Mouse (Mus musculus): ENCODE data around the gene Top2b. TPM values are rescaled to one million over a fixed set of nuclear protein-coding genes. Genes with fewer than 3 reads are reported as not detected.

The Top2b gene
- total RNA-seq, 2 experiments from 2014 or later: 92.7 to 96.3 TPM

DNA sequence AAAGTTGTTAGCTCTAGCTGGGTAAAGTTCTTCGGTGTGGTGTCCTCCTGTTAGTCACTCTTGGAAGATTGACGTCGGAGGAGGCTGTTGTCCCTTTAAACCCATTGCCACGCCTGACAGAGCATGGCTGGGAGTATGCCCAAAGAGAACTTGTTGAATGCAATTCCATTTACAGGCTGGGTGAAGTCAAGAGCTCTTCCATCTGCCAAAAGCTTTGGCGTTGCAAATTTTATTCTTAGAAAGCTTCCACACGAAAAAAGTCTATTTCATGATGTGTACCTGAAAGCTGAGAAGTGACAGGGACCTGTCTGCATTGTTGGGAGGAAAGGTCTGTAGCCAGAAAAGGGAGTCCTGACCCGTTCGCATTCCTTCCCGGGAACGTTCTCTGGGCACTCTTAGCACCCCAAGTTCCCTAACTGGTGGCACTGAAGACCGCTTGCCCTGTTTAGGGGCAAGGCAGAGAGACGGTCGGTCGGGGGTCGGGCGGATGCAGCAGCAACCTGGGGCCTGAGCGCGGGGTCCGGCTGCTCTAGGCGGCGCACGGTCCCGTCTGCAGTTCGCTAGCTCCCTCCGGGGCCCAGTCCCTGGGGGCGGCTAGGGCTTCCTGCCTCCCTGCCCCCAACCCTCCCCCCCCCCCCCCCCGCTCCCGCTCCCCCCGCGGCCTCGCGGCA, 683 bp upstream of the Top2b start:
- TF ChIP-seq CTCF (IDR thresholded peaks at IDR 0.05): no peak
- intact Hi-C loops (cut with DNase I): loop anchor here (2.0 to 5.0 kb wide), 2 partner anchors 47 to 115 kb away; partner anchors contain the start of genes Ngly1 and Oxsm
- DNase-seq (ENCODE audit: extremely low spot score in 1 of 2, low spot score in 2 of 2): peak in 1 of 2 experiments; percentile 62
- peak overlapping the region; percentile 100 for H3K27ac ChIP-seq
- peak overlapping the region; percentile 86 for H3K4me3 ChIP-seq

DNA sequence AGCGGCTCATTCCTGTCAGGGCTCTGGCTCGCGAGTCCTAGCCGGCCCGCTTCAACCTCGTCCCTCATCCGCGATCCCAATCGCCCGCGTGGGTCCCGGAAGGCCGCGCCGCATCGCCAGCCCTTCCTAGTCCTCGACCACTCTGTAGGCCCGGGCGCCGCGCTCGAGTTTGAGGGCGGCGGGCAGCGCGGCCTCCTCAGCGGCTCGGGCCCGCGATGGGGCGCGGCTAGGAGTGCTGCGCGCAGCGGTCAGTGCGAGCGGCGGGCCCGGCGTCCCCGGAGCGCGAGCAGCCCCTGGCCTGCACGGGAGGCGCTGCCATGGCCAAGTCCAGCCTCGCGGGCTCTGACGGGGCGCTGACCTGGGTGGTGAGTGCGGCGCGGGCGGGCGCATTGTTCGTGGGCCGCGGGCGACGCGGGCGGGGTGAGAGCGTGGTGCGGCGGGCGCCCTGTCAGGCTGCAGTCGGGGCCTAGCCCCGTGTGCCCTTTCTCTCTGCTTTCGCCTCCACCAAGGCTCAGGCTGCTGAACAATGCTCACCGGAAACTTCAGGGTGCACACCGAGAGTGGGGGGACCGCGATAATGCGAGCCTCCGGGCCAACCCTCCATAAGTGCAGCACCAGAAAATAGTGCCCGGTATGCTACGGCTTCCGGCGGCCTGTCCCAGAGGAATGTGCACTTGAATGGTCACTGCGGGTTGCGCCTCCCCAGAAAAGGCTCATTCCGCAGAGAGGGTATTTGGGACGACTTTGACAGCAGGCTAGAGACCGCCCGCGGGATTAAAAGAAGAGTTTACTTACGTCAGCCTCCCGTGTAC, 589 bp downstream of the Top2b start:
- peak; percentile 58 to 71 for DNase-seq (ENCODE audit: extremely low spot score in 1 of 2, low spot score in 2 of 2)
- no peak for TF ChIP-seq CTCF (IDR thresholded peaks at IDR 0.05)
- H3K27ac ChIP-seq: peak overlapping the region; percentile 100
- intact Hi-C loops (cut with DNase I): loop anchor here (2.0 to 5.0 kb wide), 2 partner anchors 73 to 117 kb away; partner anchors contain the start of genes Ngly1 and Oxsm
- peak overlapping the region; percentile 86 for H3K4me3 ChIP-seq

DNA sequence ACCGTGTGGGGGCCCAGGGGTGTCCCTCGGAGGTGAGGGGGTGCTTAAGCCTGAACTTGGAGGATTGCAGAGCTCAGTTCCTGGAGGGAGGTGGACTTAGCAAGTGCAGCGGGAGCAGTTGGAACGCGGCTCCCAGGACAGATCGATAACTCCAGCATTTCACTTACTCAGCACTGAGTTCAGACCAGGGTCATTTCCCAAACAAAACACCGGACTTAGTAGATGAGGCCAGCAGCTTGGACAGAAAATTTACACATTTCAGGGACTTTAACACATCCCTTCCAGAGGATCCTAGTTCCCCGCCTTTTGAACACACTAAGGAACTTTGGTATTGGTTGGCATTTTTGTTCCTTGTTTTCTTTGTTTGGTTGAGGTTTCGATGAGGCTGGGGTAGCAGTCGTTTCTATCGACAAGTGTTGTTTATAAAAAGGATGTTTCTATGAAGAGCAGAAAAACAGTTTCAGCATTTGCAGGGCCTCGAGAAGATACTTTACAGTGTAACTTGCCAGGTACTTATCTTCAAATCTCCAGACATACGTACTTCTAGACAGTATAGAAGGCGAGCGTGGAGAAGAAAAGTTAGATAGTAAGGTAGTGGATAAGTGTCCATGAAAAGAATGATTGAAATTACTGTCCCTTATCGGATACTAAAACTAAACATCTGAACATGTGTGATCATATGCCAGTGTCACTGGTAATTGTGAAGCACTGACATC, 1.4 kb downstream of the Top2b start:
- intact Hi-C loops (cut with DNase I): loop anchor here (5.0 kb wide), 1 partner anchor 74 kb away; no protein-coding TSS in a partner anchor
- no peak for TF ChIP-seq CTCF (IDR thresholded peaks at IDR 0.05)
- Histone ChIP-seq H3K27ac (peak overlapping the region; percentile 100), H3K4me3 (peak overlapping the region; percentile 86)
- DNase-seq (ENCODE audit: extremely low spot score in 1 of 2, low spot score in 2 of 2): no peak

DNA sequence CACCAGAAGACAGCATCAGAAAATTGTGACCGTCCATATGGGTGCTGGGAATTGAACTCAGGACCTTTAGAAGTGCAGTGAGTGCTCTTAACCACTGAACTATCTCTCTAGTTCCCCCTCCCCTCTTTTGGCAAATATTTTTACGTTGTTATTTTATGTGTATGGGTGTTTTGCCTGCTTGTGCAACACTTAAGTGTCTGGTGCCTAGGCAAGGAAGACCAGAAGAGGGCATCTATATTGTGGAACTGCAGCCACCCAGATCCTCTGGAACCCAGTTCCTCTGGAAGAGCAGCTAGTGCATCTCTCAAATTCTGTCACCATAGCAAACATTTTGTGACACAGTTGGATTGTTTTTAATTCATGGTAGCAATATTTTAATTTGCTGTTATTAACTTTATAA, 2.0 kb downstream of the Top2b start:
- H3K27ac ChIP-seq: no peak overlapping the region
- intact Hi-C loops (cut with DNase I): loop anchor here (5.0 kb wide), 1 partner anchor 75 kb away; no protein-coding TSS in a partner anchor
- TF ChIP-seq CTCF (IDR thresholded peaks at IDR 0.05): no peak; the same call in 1 of the 2 replicates
- peak overlapping the region; percentile 86 for H3K4me3 ChIP-seq
- DNase-seq (ENCODE audit: extremely low spot score in 1 of 2, low spot score in 2 of 2): no peak

DNA sequence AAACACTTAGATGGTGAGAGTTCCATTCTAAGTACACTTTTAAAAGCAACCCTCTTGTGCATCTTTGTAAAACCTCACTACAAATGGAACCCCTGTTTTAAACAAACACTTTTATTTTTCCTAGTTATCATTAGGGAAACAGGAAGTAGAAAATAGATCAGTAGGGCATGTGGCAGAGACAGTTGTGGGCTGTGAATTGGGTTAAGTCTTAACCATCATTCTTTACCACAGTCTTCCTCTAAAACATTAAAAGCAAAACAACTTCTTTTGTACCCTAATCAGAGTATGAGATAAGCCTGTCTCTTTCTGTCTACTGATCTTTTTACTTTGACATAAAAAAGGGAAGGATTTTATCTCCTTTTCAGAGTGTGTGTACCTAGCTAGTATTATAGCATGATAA, 7.8 kb downstream of the Top2b start:
- no peak overlapping the region for H3K4me3 ChIP-seq
- DNase-seq (ENCODE audit: extremely low spot score in 1 of 2, low spot score in 2 of 2): no peak
- intact Hi-C loops (cut with DNase I): no loop called here
- no peak for TF ChIP-seq CTCF (IDR thresholded peaks at IDR 0.05)
- H3K27ac ChIP-seq: no peak overlapping the region

DNA sequence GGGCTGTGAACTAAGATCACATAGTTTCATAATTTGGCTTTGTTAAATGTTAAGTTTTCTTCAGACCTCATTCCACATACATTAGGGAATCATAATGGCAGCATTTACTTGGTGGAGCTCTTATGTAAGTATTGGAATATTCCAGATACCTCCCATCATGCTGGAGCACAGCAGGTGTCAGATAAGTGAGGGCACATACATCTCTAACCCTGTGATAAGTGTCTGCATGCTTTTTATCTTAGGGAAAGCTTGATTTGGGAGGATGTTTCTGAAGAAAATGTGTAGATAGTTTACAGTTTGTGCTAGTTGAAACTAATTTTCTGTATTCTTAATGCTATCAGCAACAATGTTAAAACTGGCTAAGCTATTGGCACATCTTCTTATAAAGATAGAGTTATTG, 8.2 kb downstream of the Top2b start:
- intact Hi-C loops (cut with DNase I): no loop called here
- no peak for TF ChIP-seq CTCF (IDR thresholded peaks at IDR 0.05)
- no peak for DNase-seq (ENCODE audit: extremely low spot score in 1 of 2, low spot score in 2 of 2)
- Histone ChIP-seq H3K27ac (no peak overlapping the region), H3K4me3 (no peak overlapping the region)

DNA sequence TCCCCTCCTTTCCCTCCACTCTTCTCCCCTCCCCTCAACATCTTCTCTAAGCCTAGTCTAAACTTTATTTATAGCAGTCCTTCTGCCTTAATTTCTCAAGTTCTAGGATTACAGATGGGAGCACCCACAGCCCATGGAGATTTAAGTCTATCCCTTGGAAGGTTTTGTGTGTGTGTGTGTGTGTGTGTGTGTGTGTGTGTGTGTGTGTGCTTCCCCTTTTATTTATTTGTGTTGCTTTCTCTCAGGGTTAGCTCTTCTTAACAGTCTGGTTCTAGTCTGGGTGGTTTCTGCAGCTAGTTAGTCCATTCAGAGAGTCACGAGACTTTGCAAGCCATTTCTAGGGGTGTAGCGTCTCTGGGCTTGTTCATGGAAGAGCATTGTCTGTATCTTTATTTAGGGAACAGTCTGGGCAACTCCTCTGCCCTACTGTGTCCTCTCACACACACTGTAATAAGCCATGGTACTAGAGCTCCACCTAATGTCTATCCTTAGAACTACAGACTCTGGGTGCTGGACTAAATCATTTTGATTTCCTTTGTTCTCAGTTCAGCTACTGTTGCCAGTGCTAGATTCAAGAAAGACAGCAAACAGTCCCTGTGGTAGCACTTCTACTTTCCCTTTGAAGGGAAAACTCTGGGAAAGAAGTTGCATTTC, 15.1 kb downstream of the Top2b start:
- TF ChIP-seq CTCF (IDR thresholded peaks at IDR 0.05): peak; percentile 95
- no peak overlapping the region for H3K27ac ChIP-seq
- H3K4me3 ChIP-seq: no peak overlapping the region
- intact Hi-C loops (cut with DNase I): loop anchor here (2.0 kb wide), 1 partner anchor 1515 kb away; no protein-coding TSS in a partner anchor
- peak in 1 of 2 experiments; percentile 46 for DNase-seq (ENCODE audit: extremely low spot score in 1 of 2, low spot score in 2 of 2)

DNA sequence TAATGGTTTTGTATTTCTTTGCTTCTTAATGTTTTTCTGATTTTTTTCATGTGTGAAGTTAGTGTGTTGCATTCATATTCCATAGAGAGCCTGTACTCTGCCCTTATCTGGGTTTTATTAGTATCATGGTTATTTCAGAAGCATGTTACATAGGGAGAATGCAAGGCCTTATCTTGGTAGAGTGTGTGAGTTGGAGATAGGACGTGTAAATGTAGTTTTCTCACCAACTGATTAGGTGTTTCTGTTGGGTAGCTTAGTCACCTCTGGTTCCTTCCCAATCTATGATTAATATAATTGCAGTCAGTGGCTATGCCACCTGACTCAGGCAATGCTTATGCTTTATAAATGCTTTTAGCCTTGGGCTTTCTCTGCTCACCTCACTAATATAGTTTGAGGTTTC, 19.8 kb downstream of the Top2b start:
- Histone ChIP-seq H3K27ac (no peak overlapping the region), H3K4me3 (no peak overlapping the region)
- TF ChIP-seq CTCF (IDR thresholded peaks at IDR 0.05): no peak
- DNase-seq (ENCODE audit: extremely low spot score in 1 of 2, low spot score in 2 of 2): no peak
- intact Hi-C loops (cut with DNase I): no loop called here

DNA sequence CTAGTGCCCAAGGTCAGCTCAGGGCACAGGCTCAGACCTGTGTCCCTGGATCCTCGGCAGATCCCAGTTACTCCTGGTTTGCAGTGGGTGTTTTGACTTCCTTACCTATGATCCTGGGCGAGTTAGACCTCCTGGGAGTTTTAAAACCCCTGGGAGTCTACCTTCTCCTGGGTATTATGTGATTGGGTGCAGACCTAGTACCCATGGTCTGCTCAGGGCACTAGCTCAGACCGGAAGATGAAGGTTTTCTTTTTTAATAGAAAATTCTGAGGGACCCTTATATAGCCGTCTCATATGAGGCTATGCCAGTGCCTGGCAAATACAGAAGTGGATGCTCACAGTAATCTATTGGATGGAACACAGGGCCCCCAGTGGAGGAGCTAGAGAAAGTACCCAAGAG, 40.2 kb downstream of the Top2b start:
- intact Hi-C loops (cut with DNase I): no loop called here
- Histone ChIP-seq H3K27ac (no peak overlapping the region), H3K4me3 (no peak overlapping the region)
- TF ChIP-seq CTCF (IDR thresholded peaks at IDR 0.05): no peak
- DNase-seq (ENCODE audit: extremely low spot score in 1 of 2, low spot score in 2 of 2): no peak

DNA sequence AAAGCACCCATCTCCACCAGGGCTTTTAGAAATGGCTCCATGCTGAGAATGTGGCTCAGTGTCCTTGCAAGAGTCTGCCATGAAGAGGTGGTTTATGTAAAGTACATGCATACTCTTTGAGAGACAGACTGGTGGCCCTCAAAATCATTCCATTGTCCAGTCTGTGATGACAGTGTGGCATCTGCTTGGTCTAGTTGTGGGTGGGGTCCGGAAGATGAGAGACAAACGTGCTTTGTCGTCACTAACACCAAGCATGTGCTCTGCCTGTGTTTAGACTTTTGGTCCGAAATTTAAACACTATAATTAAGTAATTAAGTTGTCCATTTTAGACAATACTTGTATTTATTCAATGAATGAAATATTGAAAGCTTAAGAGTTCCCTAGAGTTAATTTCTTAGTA, 49.2 kb downstream of the Top2b start:
- no peak for DNase-seq (ENCODE audit: extremely low spot score in 1 of 2, low spot score in 2 of 2)
- Histone ChIP-seq H3K27ac (no peak overlapping the region), H3K4me3 (no peak overlapping the region)
- intact Hi-C loops (cut with DNase I): no loop called here
- no peak for TF ChIP-seq CTCF (IDR thresholded peaks at IDR 0.05)

DNA sequence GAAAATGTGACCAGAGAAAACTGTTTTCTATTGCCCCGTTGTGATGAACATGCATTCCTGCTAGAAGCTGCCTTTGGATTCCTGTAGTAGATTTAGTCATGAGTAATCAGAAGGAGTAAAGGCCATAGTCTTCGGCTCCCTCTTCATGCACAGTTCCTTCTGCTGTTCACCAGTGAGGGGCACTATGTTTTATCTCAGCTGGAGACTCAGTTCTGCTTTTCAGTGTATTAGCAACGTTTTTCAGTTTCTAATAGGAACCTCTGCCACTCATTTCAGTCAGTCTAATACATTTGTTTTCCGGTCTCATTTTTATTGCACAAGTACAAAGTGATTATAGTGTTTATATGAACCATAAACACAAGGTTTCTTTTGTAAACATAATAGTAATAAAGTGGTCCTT, 62.6 kb downstream of the Top2b start:
- no peak for DNase-seq (ENCODE audit: extremely low spot score in 1 of 2, low spot score in 2 of 2)
- intact Hi-C loops (cut with DNase I): no loop called here
- H3K4me3 ChIP-seq: no peak overlapping the region
- H3K27ac ChIP-seq: no peak overlapping the region
- no peak for TF ChIP-seq CTCF (IDR thresholded peaks at IDR 0.05)
